Mouse (Mus musculus) ES-E14 (cell line): ENCODE results near the gene Ankrd65. TPM values are rescaled to one million over a fixed set of nuclear protein-coding genes. Genes with fewer than 3 reads are reported as not detected.

Experiments used
- DNase-seq: peaks from one replicate; pipeline ENCODE4 v3.0.0-alpha.2; 2013; ENCODE audit warnings: low read depth, low spot score
- H3K27ac ChIP-seq: 2 replicates; pipeline ENCODE4 v1.5.1; 2012; ENCODE audit warnings: low read depth, mild to moderate bottlenecking, low read length, moderate library complexity, mixed read lengths; ENCODE audit not compliant: poor library complexity, insufficient read depth, severe bottlenecking
- H3K36me3 ChIP-seq: 2 replicates; pipeline ENCODE4 v1.6.1; 2012; ENCODE audit warnings: mild to moderate bottlenecking, low read length, moderate library complexity, mixed read lengths; ENCODE audit not compliant: control insufficient read depth, poor library complexity, insufficient read depth, severe bottlenecking
- H3K4me1 ChIP-seq, 2 experiments: fragments of 150-350 bp in 1 of 2; sonication (generic) in 1 of 2; 2 replicates each; pipeline ENCODE4 v1.6.1; 2012; ENCODE audit warnings: low read length in 2 of 2, mild to moderate bottlenecking in 1 of 2, mixed read lengths in 1 of 2; ENCODE audit not compliant: control insufficient read depth in 2 of 2, insufficient read depth in 2 of 2, poor library complexity in 1 of 2
- H3K4me3 ChIP-seq, 2 experiments: fragments of 150-350 bp in 1 of 2; sonication (generic) in 1 of 2; 2 replicates each; pipeline ENCODE4 v1.5.1; 2012; ENCODE audit warnings: low read length in 2 of 2, low read depth in 1 of 2, mild to moderate bottlenecking in 1 of 2, mixed read lengths in 1 of 2; ENCODE audit not compliant: insufficient read depth in 1 of 2, poor library complexity in 1 of 2, severe bottlenecking in 1 of 2
- H3K9ac ChIP-seq: 2 replicates; pipeline ENCODE4 v1.6.1; 2012; ENCODE audit warnings: low read depth, mild to moderate bottlenecking, low read length, mixed read lengths; ENCODE audit not compliant: poor library complexity, insufficient read depth, severe bottlenecking
- H3K9me3 ChIP-seq: fragments of 150-350 bp; sonication (generic); 2 replicates; pipeline ENCODE4 v1.6.1; 2012; ENCODE audit warnings: low read depth, mild to moderate bottlenecking, low read length; ENCODE audit not compliant: control insufficient read depth, insufficient read depth
- CHD2 ChIP-seq: IDR thresholded peaks from 2 replicates; pipeline ENCODE4 v1.6.1; 2014; ENCODE audit warnings: mild to moderate bottlenecking, low read depth, low read length, inconsistent platforms
- HCFC1 ChIP-seq: IDR thresholded peaks from 2 replicates; pipeline ENCODE4 v1.6.1; 2012; ENCODE audit warnings: low read length, inconsistent platforms, borderline replicate concordance; ENCODE audit not compliant: insufficient read depth
- MAFK ChIP-seq: IDR thresholded peaks from 2 replicates; pipeline ENCODE4 v1.6.1; 2014; ENCODE audit warnings: mild to moderate bottlenecking, low read depth, low read length, inconsistent platforms; ENCODE audit not compliant: insufficient read depth
- ZC3H11A ChIP-seq: IDR thresholded peaks from 2 replicates; pipeline ENCODE4 v1.6.1; 2012; ENCODE audit warnings: low read depth, mild to moderate bottlenecking, inconsistent platforms, low read length, borderline replicate concordance
- ZNF384 ChIP-seq: IDR thresholded peaks from 2 replicates; pipeline ENCODE4 v1.6.1; 2012; ENCODE audit warnings: low read depth, low read length, inconsistent platforms
- in situ Hi-C, 2 experiments: fragments of 600-800 bp; cut with MboI; formaldehyde crosslinking; loops; one replicate each; pipeline ENCODE4 v1.15.1; 2025; ENCODE audit warnings: low sequenced_read_pairs in 2 of 2, inconsistent platforms in 1 of 2; ENCODE audit not compliant: unreplicated experiment in 2 of 2
- total RNA-seq: library from RNA; depleted of rRNA; stranded (reverse); fragments of 300-350 nt; gene quantifications from 2 replicates; pipeline ENCODE4 v1.2.3, GENCODE M21; 2012

Gene Ankrd65
- total RNA-seq, 1 experiment: 0.49 TPM

GRCm38 (mm10) chr4:155811929-155812664 is 21.9 kb downstream of the Ankrd65 start, which contains the start of gene Ccnl2:
Ccnl2 (plus strand) TSS chr4:155812489.
- in situ Hi-C loops: no loop called here
- Histone ChIP-seq H3K9me3 (no peaks in the 10 kb centered on the region), H3K4me1 (peaks cover 0 to 2% of the 10 kb centered on the region in 2 experiments; a peak in 2 of 4 replicates), H3K4me3 (peak within 1 kb of the TSS; percentile 96 to 97), H3K36me3 (peaks cover 27% of the 10 kb centered on the region), H3K27ac (peak within 1 kb of the TSS; percentile 93), H3K9ac (peak within 1 kb of the TSS; percentile 99)
- DNase-seq: peak; percentile 91
- TF ChIP-seq CHD2: peak; percentile 84
- TF ChIP-seq ZNF384: no peak
- 0 out of 2 replicates have a peak, but pooled peaks have one; percentile 30 for TF ChIP-seq HCFC1

GRCm38 (mm10) chr4:155812665-155813181 is 22.5 kb downstream of the Ankrd65 start:
- in situ Hi-C loops: no loop called here
- no peak for TF ChIP-seq MAFK
- TF ChIP-seq CHD2: peak; percentile 89
- Histone ChIP-seq H3K9ac (peak overlapping the region; percentile 99), H3K9me3 (no peaks in the 10 kb centered on the region), H3K4me1 (peaks cover 0 to 3% of the 10 kb centered on the region in 2 experiments; a peak in 2 of 4 replicates), H3K4me3 (peak overlapping the region; percentile 96 to 97), H3K27ac (peak overlapping the region; percentile 93), H3K36me3 (peaks cover 28% of the 10 kb centered on the region)
- peak; percentile 39 for DNase-seq

- H3K9ac ChIP-seq: no peak overlapping the region
- DNase-seq: no peak
- no peaks in the 10 kb centered on the region for H3K9me3 ChIP-seq
- no peak overlapping the region for H3K27ac ChIP-seq
- peaks cover 50% of the 10 kb centered on the region for H3K36me3 ChIP-seq
- in situ Hi-C loops: no loop called here
- H3K4me1 ChIP-seq: peaks cover 0 to 2% of the 10 kb centered on the region in 2 experiments; a peak in 1 of 4 replicates
- TF ChIP-seq MAFK: no peak
- TF ChIP-seq ZNF384: no peak
- no peak for TF ChIP-seq HCFC1
- no peak for TF ChIP-seq CHD2
- no peak overlapping the region for H3K4me3 ChIP-seq
Observed at GRCm38 (mm10) chr4:155817533-155817932, 27.3 kb downstream of the Ankrd65 start.

GRCm38 (mm10) chr4:155821025-155821424 is 30.8 kb downstream of the Ankrd65 start:
- H3K36me3 ChIP-seq: peaks cover 55% of the 10 kb centered on the region
- TF ChIP-seq ZC3H11A (no peak), ZNF384 (peak; percentile 45), MAFK (no peak)
- no peak overlapping the region for H3K4me3 ChIP-seq
- no peak overlapping the region for H3K9ac ChIP-seq
- H3K4me1 ChIP-seq: peaks cover 0 to 2% of the 10 kb centered on the region in 2 experiments; a peak in 1 of 4 replicates
- no peak for DNase-seq
- H3K9me3 ChIP-seq: no peaks in the 10 kb centered on the region
- no peak overlapping the region; the same call in 1 of the 2 replicates for H3K27ac ChIP-seq
- in situ Hi-C loops: no loop called here

- Histone ChIP-seq H3K4me3 (no peak overlapping the region), H3K9ac (no peak overlapping the region), H3K4me1 (no peaks in the 10 kb centered on the region), H3K36me3 (peaks cover 42% of the 10 kb centered on the region), H3K27ac (no peak overlapping the region), H3K9me3 (no peaks in the 10 kb centered on the region)
- DNase-seq: no peak
- in situ Hi-C loops: no loop called here
- TF ChIP-seq CHD2 (no peak), ZC3H11A (no peak), ZNF384 (no peak), MAFK (no peak), HCFC1 (no peak)
Observed at GRCm38 (mm10) chr4:155823443-155823842, 33.2 kb downstream of the Ankrd65 start.
